Mouse (Mus musculus) urinary bladder, postnatal 10 days (tissue): ENCODE data around the gene Csnk1g1.
A peak's percentile ranks its signal among the peaks of the same experiment; 100 is the strongest.

Experiments
- DNase-seq: peaks from one replicate; pipeline ENCODE4 v3.0.0; 2022; ENCODE audit warnings: low spot score

Csnk1g1 gene

DNA sequence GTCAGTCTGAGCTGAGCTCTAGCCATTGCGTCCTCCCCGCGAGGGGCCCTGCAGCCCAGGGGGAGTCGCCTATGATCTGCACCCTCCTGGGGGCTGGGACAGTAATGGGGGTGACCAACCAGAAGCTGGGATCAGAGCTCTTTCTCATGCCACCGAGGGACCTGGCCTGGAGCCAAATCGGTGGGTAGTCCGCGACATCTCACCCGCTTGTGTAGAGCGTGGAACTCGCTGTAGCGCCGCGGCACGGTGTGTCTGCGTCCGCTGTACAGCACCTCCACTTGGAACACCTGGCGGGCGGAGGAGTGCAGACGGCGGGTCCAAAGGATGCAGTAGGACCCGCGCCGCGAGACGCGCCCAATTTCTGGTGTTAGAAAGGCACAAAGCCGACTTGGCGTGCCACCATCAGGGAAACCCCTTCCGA, 160.3 kb downstream of the Csnk1g1 start:
- DNase-seq, result no peak

DNA sequence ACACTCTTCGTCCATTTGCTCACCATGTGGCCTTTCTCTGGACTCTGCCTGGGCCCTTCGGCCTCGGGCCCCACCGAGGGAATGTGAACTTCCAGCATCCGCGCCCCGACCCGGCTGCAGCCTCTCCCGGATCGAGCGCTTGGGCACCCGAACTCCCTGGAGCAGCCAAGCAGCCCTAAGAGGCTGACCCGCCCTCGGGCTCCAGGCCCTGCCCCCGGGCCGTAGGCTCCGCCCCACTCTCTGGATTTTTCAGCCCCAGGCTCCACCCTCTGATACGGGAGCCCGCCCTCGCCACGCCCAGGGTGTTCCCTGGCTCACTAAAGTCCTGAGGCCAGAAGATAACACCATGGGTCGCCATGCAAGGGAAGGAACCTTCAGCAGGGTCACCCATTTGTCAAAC, 160.9 kb downstream of the Csnk1g1 start, which contains the start of gene Snx22:
TSS of gene Snx22 (minus strand) at position 137 of the 400 bp plus-strand sequence.
- DNase-seq, result peak; percentile 39

DNA sequence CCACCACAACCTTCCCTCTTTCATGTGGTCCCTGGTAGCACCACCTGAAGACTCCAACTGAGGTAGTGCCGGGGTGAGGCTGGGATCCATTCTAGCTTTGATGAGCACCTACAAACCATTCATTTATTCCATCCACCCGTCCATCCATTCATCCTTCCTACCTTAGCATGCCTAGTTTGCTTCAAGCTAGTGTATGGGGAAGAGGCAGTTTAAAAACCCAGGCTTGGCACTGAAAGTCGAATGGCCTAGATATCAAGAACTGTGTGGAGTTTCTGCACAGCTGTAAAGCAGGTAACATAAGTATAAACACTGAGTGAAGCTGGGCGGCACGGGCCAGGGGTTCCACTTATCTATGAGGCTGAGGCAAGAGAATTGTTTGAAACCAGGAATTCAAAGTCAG, 161.4 kb downstream of the Csnk1g1 start:
- no peak for DNase-seq

DNA sequence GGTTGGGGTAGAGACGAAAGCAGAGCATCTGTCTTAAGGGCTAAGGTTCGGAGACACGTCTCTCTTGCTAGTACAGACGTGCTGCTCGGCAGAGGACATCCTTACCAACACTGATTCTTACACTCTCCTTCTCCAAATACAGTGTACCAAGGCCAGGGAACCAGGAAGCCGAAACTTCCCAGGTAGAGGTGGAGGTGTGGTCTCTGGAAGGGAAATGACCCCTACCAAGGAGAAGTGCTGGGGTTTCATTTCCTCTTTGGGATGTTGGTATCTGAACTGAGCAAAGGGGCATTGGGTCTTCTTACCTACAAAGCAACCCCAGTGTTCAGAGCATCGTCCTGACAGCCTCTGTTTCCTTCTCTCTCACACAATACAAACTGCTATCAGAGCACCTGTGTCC, 164.0 kb downstream of the Csnk1g1 start:
- no peak for DNase-seq

DNA sequence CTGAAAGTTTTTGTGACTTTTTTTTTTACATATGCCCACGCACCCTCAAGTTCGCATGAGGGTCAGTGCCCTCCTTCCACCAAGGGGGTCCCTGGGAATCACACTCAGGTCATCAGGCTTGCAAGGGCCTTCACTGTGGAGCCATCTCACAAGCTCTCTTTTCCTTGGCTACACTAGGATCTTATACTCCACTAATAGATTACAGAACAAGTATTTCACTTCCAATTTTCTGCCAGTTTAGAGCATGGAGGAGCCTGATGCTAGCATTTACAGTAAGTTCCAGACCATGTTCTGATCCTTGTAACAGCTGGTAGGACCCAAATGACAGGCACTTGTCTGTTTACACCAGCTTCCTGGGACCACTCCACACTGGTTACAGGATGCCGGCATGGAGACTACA, 169.3 kb downstream of the Csnk1g1 start:
- DNase-seq, result no peak

DNA sequence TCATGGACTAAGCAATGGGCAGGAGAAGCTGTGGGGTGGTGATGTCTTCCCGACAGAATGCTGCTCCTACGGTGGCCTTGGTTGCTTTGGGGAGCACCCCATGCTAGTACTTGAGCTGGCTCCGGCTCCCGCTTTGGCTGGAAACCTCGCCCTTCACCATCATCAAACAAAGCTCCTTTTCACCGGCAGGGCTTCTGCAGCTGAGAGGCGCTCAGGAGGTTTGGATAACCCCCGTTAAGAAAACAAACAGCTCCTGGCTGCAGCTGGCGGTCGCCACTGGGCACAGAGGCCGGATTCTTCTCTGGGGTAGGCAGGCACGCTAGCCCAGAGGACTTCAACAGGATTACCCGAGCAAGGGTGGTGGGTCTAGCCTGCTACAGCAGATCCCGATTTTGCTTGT, 169.8 kb downstream of the Csnk1g1 start:
- DNase-seq, result no peak

DNA sequence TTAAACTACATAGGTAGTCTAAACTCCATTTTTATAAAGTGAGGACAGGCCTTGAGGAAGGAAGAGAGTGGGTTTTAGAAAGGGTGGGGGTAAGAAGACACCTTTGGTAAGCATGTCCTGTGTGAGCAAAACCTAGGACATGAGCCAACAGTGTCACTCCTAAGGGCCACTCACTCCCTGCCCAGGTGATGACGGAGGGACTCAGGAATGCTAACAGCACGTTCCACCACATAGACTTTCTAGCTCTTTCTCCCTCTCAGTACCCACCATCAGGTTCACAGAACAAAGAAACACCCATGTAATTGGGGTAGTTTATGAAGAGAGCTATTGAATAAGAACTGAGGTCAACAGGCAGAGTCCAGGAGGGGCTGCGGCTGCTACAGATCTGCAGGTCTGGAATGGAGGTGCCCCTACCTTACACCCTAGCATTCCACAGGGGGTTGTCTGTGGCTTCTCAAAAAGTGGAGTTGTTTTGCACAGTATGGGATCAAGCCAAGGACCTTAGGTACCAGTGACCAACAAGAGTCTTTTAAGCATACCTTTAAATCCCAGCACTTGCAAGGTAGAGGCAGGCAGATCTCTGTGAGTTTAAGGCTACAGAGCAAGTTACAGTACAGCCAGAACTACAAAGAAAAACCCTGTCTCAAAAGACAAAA, 172.2 kb downstream of the Csnk1g1 start:
- no peak for DNase-seq

DNA sequence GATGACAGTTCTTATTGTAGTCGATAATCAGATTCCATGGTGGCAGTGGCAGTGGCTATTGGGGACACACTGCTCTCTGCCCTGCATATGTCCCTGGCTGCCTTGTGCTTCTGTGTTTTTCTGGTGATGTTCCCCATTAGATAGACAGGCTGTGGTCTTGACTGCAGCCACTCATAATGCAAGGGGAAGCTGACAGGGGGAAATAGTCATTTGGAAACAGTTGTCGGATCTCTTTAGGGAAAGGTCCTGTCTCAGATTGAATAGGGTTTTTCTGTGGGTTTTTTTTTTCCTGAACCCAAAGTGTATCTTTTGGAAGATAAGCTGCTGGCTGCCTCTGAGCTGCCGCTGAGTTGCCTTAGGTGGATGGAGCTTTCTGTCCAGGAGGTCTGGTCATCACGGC, 173.3 kb downstream of the Csnk1g1 start:
- DNase-seq, result no peak

DNA sequence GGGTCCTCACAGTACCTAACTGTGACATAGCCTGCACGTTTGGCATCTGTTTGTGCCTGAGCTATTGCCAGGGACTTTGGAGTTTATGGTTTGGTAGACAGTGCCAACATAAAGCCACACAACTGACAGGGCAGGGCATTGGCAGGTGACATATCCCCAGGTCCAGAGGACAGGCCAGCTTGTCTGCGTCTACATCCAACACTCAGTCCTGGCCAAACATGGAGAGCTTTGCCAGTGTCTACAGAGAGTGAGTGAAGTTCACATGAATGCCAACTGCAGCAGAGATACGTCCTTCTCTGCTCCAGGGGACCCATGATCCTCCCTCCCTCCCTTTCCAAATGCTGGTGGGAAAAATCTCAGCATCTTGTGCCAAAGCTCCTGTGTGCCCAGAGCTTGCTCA, 175.4 kb downstream of the Csnk1g1 start:
- DNase-seq, result no peak

DNA sequence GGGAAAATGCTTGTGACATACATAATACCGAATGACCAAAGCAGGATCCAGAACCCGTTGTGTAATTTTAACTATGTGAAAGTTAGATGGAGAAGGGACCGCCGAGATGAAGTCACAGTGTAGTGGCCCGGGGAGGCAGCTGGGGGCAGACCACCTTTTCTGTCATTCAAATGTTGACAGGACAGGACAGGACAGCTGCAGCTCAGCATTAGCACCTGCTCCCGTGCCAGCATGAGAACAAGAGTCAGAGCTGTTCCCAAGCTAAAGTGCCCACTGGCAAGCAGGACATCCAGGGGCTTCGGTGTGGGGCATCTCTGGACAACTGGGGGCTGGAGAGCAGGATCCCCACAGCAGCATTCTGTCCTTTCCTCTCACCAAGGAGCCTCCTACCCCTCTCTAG, 178.3 kb downstream of the Csnk1g1 start:
- no peak for DNase-seq

DNA sequence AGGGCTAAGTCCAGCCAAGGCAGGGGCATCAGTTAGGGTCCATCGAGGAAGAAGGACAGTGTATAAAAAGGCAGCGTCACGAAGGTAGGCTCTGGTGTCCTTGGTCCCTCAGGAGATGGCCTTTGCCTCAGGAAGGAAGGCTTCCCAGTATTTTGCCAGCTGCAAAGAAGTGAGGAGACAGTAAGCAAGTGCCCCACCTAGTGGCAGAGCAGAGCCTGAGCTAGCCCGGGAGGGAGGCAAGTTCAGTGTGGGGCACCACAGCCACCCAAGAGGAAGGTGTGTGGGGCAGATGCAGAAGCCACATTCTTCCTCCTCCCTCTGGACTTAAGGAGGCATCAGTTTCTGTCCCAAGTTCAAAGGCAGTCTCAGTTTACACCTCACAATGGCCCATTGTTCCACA, 179.7 kb downstream of the Csnk1g1 start:
- DNase-seq, result no peak

DNA sequence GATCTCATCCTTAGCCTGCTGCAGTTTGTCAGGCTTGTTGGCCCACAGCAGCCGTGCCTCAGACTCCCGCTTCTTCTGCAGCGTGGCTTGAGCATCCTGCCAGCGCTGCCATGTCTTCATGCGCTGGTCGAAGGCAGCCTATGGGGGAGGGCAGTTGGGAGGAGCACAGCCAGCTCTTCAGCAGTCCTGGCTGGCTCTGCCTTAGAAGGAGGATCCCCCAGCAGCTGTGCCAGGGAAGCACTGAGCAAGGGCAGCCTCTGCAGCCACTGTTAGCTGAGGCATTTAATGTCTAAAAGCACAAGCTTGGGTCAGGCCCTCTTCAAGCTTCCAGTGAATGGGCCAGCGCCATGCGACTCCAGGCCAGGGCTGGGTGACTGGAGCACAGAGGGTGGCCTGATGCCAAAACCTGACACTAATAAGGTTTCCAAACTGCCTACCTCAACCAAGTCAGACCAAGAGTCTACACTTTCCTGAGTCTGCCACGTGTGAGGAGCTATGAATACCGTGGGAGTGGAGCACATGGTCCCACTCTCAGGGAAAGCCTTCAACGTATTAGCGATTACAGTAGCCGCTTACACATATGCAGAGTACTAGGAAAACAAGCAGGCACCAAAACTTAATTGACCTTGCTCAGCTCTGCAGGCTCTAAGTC, 182.0 kb downstream of the Csnk1g1 start:
- DNase-seq, result no peak

DNA sequence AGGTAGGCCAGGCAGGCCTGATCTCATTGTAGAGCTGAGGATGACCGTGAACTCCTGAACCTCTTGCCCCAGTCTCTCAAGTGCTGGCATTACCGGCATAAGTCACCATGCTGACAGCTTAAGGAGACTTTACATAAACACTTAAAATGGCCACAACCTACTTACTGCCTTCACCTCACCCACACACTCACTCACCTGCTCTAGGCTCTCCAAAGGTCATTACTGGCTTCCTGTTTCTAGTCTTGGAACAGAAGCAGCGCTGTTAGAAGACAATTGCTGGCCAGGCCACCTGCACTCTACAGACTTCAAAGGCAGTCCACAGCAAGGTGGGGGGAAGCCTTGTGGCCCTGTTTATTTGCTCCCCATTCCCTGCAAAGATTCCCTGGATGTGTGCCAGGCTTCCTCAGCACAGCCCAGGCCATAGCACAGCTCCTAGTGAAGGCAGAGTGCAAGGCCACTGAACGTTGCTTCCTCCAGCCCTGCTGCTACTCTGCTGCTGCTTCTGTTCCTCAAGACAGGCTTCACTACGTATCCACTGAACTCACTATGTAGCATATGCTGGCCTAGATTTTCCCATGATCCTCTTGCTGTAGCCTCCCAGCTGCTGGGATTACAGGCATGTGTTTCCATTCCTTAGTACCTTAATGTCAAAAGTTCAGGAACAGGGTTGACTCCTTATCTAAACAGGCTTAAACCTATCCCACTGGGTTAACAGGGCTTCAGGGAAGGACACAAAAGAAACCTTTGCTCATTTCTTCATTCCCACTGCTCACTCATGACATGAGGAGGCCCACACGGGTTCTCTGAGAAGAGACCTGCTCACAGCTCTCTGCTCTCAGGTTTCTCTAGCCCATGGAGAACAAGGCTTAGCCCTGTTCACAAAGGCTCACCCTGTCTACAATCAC, 182.9 kb downstream of the Csnk1g1 start:
- no peak for DNase-seq

DNA sequence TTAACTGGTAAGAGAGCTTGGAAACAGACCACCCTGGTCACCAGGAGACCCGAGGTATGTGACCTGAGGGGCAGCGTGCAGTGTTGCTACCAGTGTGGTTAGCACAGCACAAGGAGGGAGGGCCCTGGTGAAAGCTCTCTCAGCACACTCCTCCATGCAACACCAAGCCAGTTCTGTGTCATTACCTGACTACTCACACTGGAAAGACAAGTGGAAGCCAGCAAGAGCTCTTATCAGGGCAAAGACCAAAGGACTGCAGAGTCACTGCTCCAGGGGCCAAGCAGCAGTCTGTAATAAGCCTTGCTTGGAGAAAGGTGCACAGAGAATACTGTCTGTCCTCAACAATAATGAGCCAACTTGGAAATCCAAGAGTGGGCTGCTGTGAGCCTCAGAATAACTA, 183.9 kb downstream of the Csnk1g1 start:
- no peak for DNase-seq
